ENCODE assay signal across 8 mouse cellular contexts in the genomic region with DNA sequence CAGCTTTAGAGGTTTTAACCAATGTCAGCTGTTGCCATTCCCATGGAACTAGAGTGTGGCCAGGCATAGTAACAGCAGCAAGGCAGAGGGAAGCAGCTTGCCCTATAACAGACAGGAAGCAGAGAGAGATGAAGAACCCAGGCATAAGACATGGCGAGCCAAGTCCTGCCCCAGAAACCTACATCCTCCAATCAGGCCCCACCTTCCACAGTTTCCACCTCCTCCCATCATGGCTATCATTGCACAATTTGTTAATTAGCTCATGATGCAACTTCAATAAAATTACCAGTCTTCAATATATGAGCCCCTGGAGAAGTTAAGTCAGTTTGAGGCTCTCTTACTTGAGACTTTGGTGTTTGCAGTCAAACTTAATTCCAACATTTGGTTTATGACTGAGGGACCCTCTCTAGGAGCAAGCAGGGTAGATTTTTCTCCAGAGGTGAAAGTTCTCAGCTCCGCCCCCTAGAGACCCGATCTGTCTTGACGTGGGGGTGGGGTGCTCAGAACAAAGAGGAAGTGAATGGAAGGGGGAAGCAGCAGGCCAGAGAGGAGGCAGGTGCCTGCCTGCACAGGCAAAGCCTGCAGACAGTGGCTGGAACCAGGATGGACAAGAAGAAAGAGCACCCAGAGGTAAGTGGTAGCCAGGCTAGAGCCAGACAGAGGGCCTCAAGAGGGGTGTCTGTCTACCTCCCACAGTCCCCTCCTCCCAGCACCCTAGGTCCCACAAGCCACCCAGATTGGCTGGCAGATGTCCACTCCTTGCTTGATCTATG. TPM values are rescaled to one million over a fixed set of nuclear protein-coding genes. Genes with fewer than 3 reads are reported as not detected.
DNase-seq lines count a peak whose midpoint lies in the region; ATAC-seq and TF ChIP-seq lines count a peak whose summit lies in the region.

A gene (plus strand): TSS at position 502 of the 773 bp plus-strand sequence.

- H3K27ac ChIP-seq in gastrocnemius, adult 2 months = peak within 1 kb of the TSS; percentile 10; the same call in 1 of the 2 replicates
- H3K27ac ChIP-seq in liver, embryonic 15.5 days (replicated peaks) = no peak within 1 kb of the TSS
- no peak within 1 kb of the TSS for H3K27ac ChIP-seq in hindbrain, embryonic 12.5 days

- peak within 1 kb of the TSS; percentile 49 for H3K4me3 ChIP-seq in gastrocnemius, adult 2 months
- peak within 1 kb of the TSS; percentile 14; the same call in 1 of the 2 replicates for H3K4me3 ChIP-seq in liver, embryonic 15.5 days (replicated peaks)
- H3K4me3 ChIP-seq in hindbrain, embryonic 12.5 days = no peak within 1 kb of the TSS

- no peaks in the 10 kb centered on the region for H3K9me3 ChIP-seq in liver, embryonic 15.5 days (replicated peaks)
- H3K9me3 ChIP-seq in hindbrain, embryonic 12.5 days (replicated peaks) = no peaks in the 10 kb centered on the region

- 0 out of 2 replicates have a peak, but pooled peaks have one; percentile 22 for ATAC-seq in liver, embryonic 15.5 days (ENCODE audit: insufficient read depth)
- ATAC-seq in hindbrain, embryonic 12.5 days (ENCODE audit: low FRiP score) = no peak

- peak within 1 kb of the TSS; percentile 5 for H3K4me2 ChIP-seq in liver, embryonic 15.5 days
- no peak within 1 kb of the TSS for H3K4me2 ChIP-seq in hindbrain, embryonic 12.5 days (replicated peaks)

- intact Hi-C loops in gastrocnemius, adult 2 months (cut with DNase I) = no loop called here

- 18% methylated on average over 4 of the region's 4 CpGs for WGBS in liver, embryonic 15.5 days (ENCODE audit: insufficient replicate concordance)
- 34% methylated on average over 4 of the region's 4 CpGs for WGBS in hindbrain, embryonic 12.5 days

- no peak within 1 kb of the TSS for H3K9ac ChIP-seq in liver, embryonic 15.5 days
- H3K9ac ChIP-seq in hindbrain, embryonic 12.5 days = no peak within 1 kb of the TSS

- no peak for DNase-seq in gastrocnemius, adult 2 months
- DNase-seq in gastrocnemius, postnatal 10 days = no peak
- no peak for DNase-seq in urinary bladder, adult 2 months (ENCODE audit: low spot score)
- no peak for DNase-seq in urinary bladder, postnatal 36 days (ENCODE audit: low spot score in 2 of 2)
- peak; percentile 58 for DNase-seq in thymus, postnatal 14 days
- DNase-seq in ovary, postnatal 10 days (ENCODE audit: low spot score) = no peak

- no peaks in the 10 kb centered on the region for H3K27me3 ChIP-seq in liver, embryonic 15.5 days
- H3K27me3 ChIP-seq in hindbrain, embryonic 12.5 days = no peaks in the 10 kb centered on the region

- 0 out of 2 replicates have a peak, but pooled peaks cover 4% of the 10 kb centered on the region for H3K4me1 ChIP-seq in liver, embryonic 15.5 days (replicated peaks)
- no peaks in the 10 kb centered on the region for H3K4me1 ChIP-seq in hindbrain, embryonic 12.5 days

- TF ChIP-seq CTCF in gastrocnemius, adult 2 months (IDR thresholded peaks at IDR 0.05) = no peak

- H3K36me3 ChIP-seq in liver, embryonic 15.5 days (replicated peaks) = no peaks in the 10 kb centered on the region
- no peaks in the 10 kb centered on the region for H3K36me3 ChIP-seq in hindbrain, embryonic 12.5 days

RNA-seq across cellular contexts. Expression of the gene that starts here (rescaled TPM):
- 1 to 10 TPM; 1.7 to 4.0 TPM for total RNA-seq in gastrocnemius, adult 2 months (2021)
- total RNA-seq in gastrocnemius, postnatal 10 days (2021) = 1 to 10 TPM; 7.3 to 9.1 TPM
- polyA plus RNA-seq in urinary bladder, adult 2 months (2012; rRNA removed) = 38.7 and 38.8 TPM in 2 replicates
- polyA plus RNA-seq in liver, embryonic 15.5 days (2015; fragmentation: Nextera tagmentation; extraction: Ambion mirVana) = 22.4 and 23.3 TPM in 2 replicates
- 5.0 and 5.4 TPM in 2 replicates for polyA plus RNA-seq in hindbrain, embryonic 12.5 days (2016; fragmentation: Nextera tagmentation; extraction: Ambion mirVana)
